In the genomic region with DNA sequence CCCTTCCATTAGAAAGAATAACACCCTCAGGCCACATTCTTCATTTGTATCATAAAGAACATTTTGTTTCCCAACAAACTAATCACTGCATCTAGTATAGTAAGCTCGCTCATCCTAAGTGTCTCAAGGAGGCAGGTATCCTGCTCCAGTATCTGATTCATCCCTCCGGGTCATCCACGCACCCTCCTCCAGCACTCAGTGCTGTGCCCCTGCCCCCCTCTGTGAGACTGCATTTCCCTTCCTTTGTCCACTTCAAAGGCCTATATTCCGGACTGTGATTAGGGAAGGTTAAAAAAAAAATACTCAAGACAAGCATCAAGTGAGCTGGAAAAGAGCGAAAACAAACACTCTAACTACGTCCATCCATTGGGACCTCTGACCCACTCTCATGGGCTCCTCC, we compare ENCODE assay signal across 22 mouse cellular contexts.
DNase-seq lines count a peak whose midpoint lies in the region; ATAC-seq and TF ChIP-seq lines count a peak whose summit lies in the region.
"Had no signal": no experiment of that assay in that cellular context is flagged by ENCODE, and none has a peak within 500 bp of the region (broad histone marks: within the 10 kb centered on the region; RNA-seq: fewer than 3 reads in every experiment).

No protein-coding gene starts in this region.

- H3K9ac ChIP-seq in kidney, embryonic 14.5 days (ENCODE audit: low read depth, low read length): no peak overlapping the region
- H3K9ac ChIP-seq in kidney, postnatal 0 days (ENCODE audit: low read depth, low read length): no peak overlapping the region
- H3K9ac ChIP-seq: heart, embryonic 13.5 days; hindbrain, embryonic 12.5 days; hindbrain, embryonic 15.5 days had no signal

- H3K27ac ChIP-seq in kidney, embryonic 14.5 days (ENCODE audit: low read depth, low read length): no peak overlapping the region; the same call in 1 of the 2 replicates
- peak overlapping the region; percentile 50 for H3K27ac ChIP-seq in kidney, postnatal 0 days
- H3K27ac ChIP-seq: heart, adult 2 months; heart, embryonic 10.5 days; heart, embryonic 13.5 days; hindbrain, embryonic 12.5 days; hindbrain, embryonic 15.5 days had no signal

- WGBS in kidney, embryonic 14.5 days: 30% methylated on average over 6 of the region's 6 CpGs
- WGBS in kidney, postnatal 0 days: 35% methylated on average over 6 of the region's 6 CpGs

- H3K27me3 ChIP-seq in kidney, embryonic 14.5 days (ENCODE audit: control insufficient read depth, insufficient read depth, low read length): no peaks in the 10 kb centered on the region
- H3K27me3 ChIP-seq in kidney, postnatal 0 days (ENCODE audit: insufficient read depth, low read length): no peaks in the 10 kb centered on the region
- H3K27me3 ChIP-seq: heart, embryonic 13.5 days; hindbrain, embryonic 12.5 days; hindbrain, embryonic 15.5 days had no signal

- no peak for DNase-seq in kidney, postnatal 10 days
- peak; percentile 58 for DNase-seq in kidney, postnatal 0 days (ENCODE audit: low spot score)
- DNase-seq in kidney, adult 18-20 months: no peak
- DNase-seq in R1 (ENCODE audit: low read depth, low spot score): peak; percentile 16
- DNase-seq in mesoderm, embryonic 11.5 days (ENCODE audit: low read depth, low spot score): peak; percentile 14
- DNase-seq: adrenal gland, adult 2 months; adrenal gland, postnatal 14 days; cerebellum, adult 11 months; cerebellum, adult 2 months; cerebellum, adult 9-11 months; cerebellum, postnatal 25 days; gastrocnemius, postnatal 25 days; heart, adult 2 months; heart, postnatal 14 days had no signal

- H3K9me3 ChIP-seq in kidney, embryonic 14.5 days (ENCODE audit: control insufficient read depth, low read length): no peaks in the 10 kb centered on the region
- no peaks in the 10 kb centered on the region for H3K9me3 ChIP-seq in kidney, postnatal 0 days (replicated peaks; ENCODE audit: low read length)
- H3K9me3 ChIP-seq: heart, embryonic 10.5 days; heart, embryonic 13.5 days; hindbrain, embryonic 12.5 days; hindbrain, embryonic 15.5 days had no signal

- peak; percentile 57; the same call in 1 of the 2 replicates for ATAC-seq in kidney, embryonic 14.5 days (ENCODE audit: low FRiP score, low TSS enrichment)
- no peak for ATAC-seq in kidney, postnatal 0 days (replicated peaks; ENCODE audit: low FRiP score, low read depth)
- no peak for ATAC-seq in erythroid progenitor cell, adult 5-6 weeks (replicated peaks; ENCODE audit: low FRiP score, poor library complexity, severe bottlenecking)
- ATAC-seq: CD4-positive, CD25-positive, alpha-beta regulatory T cell, adult 4 months; forebrain, embryonic 14.5 days had no signal

- H3K36me3 ChIP-seq in kidney, embryonic 14.5 days (ENCODE audit: control insufficient read depth, insufficient read depth, low read length): peaks cover 7% of the 10 kb centered on the region; the same call in 1 of the 2 replicates
- peaks cover 12% of the 10 kb centered on the region; the same call in 1 of the 2 replicates for H3K36me3 ChIP-seq in kidney, postnatal 0 days (ENCODE audit: insufficient read depth, low read length)

- H3K4me3 ChIP-seq in kidney, embryonic 14.5 days (ENCODE audit: low read length): no peak overlapping the region
- no peak overlapping the region for H3K4me3 ChIP-seq in kidney, postnatal 0 days (replicated peaks; ENCODE audit: low read depth, low read length)
- H3K4me3 ChIP-seq: heart, adult 2 months; heart, embryonic 10.5 days; heart, embryonic 13.5 days; hindbrain, embryonic 12.5 days; hindbrain, embryonic 15.5 days had no signal

- no peak overlapping the region for H3K4me2 ChIP-seq in kidney, embryonic 14.5 days (replicated peaks; ENCODE audit: low read depth, low read length)
- no peak overlapping the region for H3K4me2 ChIP-seq in kidney, postnatal 0 days (ENCODE audit: low read length)
- H3K4me2 ChIP-seq: heart, embryonic 13.5 days; hindbrain, embryonic 12.5 days; hindbrain, embryonic 15.5 days had no signal

- TF ChIP-seq CTCF in kidney, postnatal 0 days (IDR thresholded peaks at IDR 0.05; ENCODE audit: low read depth): no peak

- no peaks in the 10 kb centered on the region for H3K4me1 ChIP-seq in kidney, embryonic 14.5 days (ENCODE audit: control insufficient read depth, insufficient read depth, low read length)
- H3K4me1 ChIP-seq in kidney, postnatal 0 days (replicated peaks; ENCODE audit: insufficient read depth, low read length): no peaks in the 10 kb centered on the region
- H3K4me1 ChIP-seq: heart, embryonic 10.5 days had no signal

Comparison
In these comparisons a context has a peak if more than half of its experiments do, and no peak if none do; other contexts are left out.
1. DNase-seq: peak in kidney, postnatal 0 days (single experiment), R1 (single experiment) and mesoderm, embryonic 11.5 days (single experiment); none in kidney, postnatal 10 days (single experiment) and kidney, adult 18-20 months (single experiment).